Mouse (Mus musculus) retina, postnatal 7 days (tissue): ENCODE data around the gene Myl7.
"Not testable (repeated sequence)": the region's sequence is repeated elsewhere in the genome, so short reads cannot be mapped to it uniquely, and the experiment has no call there.

ENCODE experiments used
- DNase-seq: peaks from one replicate; pipeline ENCODE4 v3.0.0-alpha.2; 2012; ENCODE audit warnings: low read depth, low spot score

The Myl7 gene

GRCm38 (mm10) chr11:5903844-5904243 lies 5.3 kb upstream of the Myl7 start:
- no peak for DNase-seq

GRCm38 (mm10) chr11:5902390-5902789 lies 3.8 kb upstream of the Myl7 start:
- no peak for DNase-seq

DNA sequence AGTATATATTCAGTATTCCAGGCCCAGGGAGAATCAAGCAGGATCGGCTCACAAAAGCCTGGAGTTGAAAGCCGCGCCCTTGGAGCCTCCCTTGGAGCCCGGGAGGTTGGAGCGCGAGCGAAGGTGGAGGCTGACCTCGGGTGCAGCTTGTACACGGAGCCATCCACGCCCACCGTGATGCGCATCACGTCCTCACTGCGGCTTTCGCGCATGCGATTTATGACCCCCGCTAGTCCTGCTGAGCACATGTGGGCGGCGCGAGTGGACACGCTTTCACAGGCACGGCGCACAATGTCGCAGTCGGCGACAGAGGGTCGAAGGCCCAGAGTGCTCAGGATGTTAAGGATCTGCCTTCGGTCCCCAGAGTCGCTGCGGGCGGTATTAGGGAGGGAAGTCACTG lies 3.4 kb upstream of the Myl7 start:
- peak; percentile 61 for DNase-seq

- DNase-seq = no peak
Observed at GRCm38 (mm10) chr11:5901320-5901719, 2.7 kb upstream of the Myl7 start.

- DNase-seq = no peak
Observed at GRCm38 (mm10) chr11:5899286-5899685, 704 bp upstream of the Myl7 start.

- no peak for DNase-seq
Observed at GRCm38 (mm10) chr11:5897839-5898238, 743 bp downstream of the Myl7 start.

- no peak for DNase-seq
Observed at GRCm38 (mm10) chr11:5897230-5897629, 1.4 kb downstream of the Myl7 start.

DNA sequence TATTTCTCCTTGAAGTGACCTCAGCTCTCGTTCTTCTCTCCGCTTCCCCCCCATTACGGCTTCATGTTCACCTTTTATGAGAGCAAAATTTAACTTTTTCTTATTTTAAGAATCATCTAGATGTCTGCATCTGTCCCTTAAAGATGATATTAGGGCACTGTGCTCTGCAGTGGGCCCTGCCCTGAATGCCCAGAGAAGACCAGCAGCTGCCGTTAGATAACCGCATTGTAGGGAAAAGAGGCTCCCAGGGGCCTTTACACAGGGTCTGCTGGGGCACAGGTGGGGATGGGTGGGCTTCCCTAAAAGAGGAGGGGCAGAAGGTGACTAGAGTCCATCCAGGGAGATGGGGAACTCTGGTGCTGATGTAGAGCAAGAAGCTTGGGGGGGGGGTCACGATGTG lies 4.8 kb downstream of the Myl7 start:
- DNase-seq = no peak

DNA sequence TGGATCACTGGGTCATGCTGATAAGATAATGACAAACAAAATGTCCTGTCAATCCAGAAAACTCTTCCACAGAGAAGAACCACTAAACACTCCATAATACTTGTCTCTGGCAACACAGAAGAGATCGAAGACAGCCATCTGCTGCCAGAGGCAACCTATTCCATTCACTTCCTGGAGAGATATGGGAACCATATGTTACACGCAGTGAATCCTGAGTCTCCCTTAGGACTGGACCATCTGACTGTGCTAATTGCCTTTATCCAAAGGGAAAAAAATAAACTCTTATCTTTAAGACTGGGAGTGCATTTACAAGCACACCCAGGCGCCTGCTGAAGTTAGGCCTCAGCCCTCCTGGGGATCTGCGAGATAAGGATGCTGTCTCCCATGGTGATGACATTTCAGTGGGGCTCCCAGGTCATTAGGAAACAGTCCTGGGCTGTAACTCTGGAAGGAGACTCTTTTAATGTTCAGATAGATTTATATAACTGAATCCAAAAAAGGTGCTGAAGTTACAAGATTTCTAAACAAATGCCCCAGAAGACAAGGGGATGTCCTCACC lies 5.7 kb downstream of the Myl7 start:
- DNase-seq = no peak

DNA sequence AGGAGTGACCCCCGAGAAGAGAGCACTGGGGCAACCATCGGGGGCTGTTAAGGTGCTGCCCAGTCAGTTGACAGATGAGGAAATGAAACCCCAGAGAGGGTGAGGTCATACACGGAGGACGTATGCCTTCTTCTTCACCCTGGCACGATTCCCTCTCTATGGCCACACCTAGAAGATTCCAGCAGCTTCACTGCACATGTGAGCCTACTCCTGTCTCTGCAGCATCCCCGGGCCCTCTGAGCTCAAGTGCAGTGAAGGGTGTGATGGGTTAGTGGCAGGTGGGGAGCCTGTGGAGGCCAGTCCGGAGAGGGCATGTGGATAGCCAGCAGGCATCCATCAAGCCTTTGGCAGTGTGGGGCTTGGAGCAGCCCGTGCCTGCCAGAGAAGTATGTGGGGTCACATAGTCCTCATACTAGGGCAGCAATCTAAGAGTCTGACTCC lies 6.4 kb downstream of the Myl7 start:
- no peak for DNase-seq

DNA sequence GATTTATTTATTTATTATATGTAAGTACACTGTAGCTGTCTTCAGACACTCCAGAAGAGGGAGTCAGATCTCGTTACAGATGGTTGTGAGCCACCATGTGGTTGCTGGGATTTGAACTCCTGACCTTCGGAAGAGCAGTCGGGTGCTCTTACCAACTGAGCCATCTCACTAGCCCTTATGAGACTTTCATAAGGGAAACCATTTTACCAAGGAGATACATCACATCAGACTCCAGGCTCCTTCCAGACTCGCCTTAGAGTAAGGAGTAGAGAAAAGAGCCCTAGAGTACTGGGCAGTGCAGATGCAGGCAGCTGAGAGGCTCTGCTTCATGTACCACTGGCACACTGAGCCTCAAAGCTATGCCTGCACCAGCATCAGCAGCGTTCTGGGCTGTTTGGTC lies 10.0 kb downstream of the Myl7 start:
- DNase-seq = not testable (repeated sequence)

GRCm38 (mm10) chr11:5887250-5887649 lies 11.3 kb downstream of the Myl7 start:
- no peak for DNase-seq

GRCm38 (mm10) chr11:5886187-5886586 lies 12.4 kb downstream of the Myl7 start:
- peak; percentile 72 for DNase-seq

GRCm38 (mm10) chr11:5882518-5882917 lies 16.1 kb downstream of the Myl7 start:
- no peak for DNase-seq

GRCm38 (mm10) chr11:5879905-5880304 lies 18.7 kb downstream of the Myl7 start:
- DNase-seq = peak; percentile 45

DNA sequence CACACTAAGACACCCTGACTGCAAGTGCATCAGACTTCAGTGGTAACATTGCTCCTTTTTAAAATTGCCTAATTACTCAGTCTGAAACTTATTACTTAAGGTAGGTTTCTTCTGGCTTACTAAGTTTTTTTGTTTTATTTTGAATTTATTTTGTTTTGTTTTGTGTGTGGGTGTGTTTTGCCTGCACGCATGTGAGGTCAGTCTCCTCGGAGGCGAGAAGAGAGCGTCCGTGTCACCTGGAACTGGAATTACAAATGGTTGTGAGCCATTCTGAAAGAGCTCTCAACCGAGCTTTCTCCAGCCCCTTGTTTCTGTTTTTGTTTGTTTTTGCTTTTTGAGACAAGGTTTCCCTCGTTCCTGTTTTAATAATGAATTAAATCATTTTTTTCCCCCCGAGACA lies 19.9 kb downstream of the Myl7 start:
- DNase-seq = no peak

GRCm38 (mm10) chr11:5877921-5878526 lies 20.6 kb downstream of the Myl7 start, which contains the start of gene Pold2:
Gene Pold2 (minus strand): TSS chr11:5878292.
- peak; percentile 94 for DNase-seq

GRCm38 (mm10) chr11:5877421-5877820 lies 21.2 kb downstream of the Myl7 start:
- DNase-seq = no peak

DNA sequence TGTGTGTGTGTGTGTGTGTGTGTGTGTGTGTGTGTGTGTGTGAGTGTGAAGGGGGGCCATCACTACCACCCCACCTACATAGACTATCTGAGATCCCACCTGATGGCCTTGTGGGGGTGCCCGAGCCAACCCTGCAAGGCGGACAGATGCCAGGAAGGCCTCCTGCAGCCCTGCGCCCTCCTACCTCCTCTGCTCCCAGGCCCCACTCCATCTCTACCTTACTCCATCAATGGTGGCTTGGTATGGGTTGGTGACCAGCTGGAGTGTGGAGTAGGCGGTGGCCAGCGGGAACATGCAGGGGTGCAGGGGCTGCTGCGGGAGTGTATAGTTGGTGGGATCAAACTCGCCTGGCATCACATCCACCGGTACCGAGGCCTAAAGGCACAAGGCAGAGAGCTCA lies 25.4 kb downstream of the Myl7 start:
- DNase-seq = no peak

DNA sequence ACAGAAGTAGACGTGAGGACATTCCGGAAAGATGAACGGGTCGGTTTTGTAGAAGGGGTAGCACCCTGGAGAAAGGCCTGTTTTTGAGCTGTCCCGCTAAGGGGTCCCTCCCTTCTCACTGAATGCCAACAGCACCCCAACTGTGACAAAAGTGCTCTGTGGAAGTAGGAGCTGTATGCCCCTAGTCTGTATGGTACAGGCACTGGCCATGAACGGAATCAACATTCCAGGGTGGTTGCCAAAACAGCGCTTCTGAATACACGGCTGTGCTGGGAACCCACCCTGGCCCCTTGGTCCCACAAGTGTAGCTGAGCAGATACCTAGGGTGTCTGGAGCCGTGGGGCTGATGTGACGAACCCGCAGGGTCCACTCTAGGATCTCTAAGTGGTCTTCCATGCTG lies 25.9 kb downstream of the Myl7 start:
- DNase-seq = no peak

DNA sequence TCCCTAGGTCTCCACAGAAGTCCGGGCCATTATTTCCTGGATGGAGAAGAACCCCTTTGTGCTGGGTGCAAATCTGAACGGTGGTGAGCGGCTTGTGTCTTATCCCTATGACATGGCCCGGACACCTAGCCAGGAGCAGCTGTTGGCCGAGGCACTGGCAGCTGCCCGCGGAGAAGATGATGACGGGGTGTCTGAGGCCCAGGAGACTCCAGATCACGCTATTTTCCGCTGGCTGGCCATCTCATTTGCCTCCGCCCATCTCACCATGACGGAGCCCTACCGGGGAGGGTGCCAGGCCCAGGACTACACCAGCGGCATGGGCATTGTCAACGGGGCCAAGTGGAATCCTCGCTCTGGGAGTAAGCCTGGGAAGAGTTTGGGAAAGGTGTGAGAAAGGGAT lies 28.5 kb downstream of the Myl7 start:
- DNase-seq = no peak

- DNase-seq = no peak
Observed at GRCm38 (mm10) chr11:5869331-5869730, 29.3 kb downstream of the Myl7 start.

DNA sequence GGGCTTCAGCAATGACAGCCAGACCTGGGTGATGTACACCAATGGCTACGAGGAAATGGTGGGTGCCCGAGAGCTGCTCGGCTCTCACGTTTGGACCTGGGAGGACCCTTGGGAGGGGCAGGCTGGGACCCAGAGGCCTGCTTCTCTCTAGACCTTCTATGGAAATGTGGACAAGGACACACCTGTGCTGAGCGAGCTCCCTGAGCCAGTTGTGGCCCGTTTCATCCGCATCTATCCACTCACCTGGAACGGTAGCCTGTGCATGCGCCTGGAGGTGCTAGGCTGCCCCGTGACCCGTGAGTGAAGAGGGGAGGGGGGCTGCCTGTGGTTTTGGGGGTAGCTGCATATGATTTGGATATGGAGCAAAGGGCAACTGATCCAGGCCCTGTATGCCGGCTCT lies 30.3 kb downstream of the Myl7 start:
- DNase-seq = no peak

DNA sequence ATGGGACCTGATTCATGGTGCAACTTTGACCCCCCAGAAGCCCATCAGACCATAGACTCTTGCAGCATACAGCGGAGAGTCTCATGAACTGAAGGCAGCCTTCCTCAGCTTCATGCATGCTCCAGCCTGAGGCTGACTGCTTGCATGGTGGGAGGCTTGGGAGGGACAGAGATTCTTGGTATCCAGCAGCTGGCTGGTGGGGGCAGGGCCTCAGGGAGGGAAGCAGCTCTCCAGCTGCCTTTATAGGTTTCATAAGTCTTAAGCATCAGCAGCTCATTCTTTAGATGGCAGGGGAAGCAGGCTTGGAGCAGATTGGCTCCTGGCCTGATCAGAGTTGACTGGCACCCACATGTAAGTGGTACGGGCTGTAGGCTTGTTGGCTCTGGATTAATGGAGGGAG lies 31.4 kb downstream of the Myl7 start:
- no peak for DNase-seq
